Mouse (Mus musculus) CD4-positive, CD25-positive, alpha-beta regulatory T cell, adult 2 months (primary cell): ENCODE data around the gene Zkscan1.
A peak's percentile ranks its signal among the peaks of the same experiment; 100 is the strongest.
"Not testable (repeated sequence)": the region's sequence is repeated elsewhere in the genome, so short reads cannot be mapped to it uniquely, and the experiment has no call there.

ENCODE experiments used
- DNase-seq: peaks from one replicate; pipeline ENCODE4 v3.0.0-alpha.2; 2012; ENCODE audit warnings: low read depth, low spot score

Zkscan1 gene

GRCm38 (mm10) chr5:138084996-138085395, at the start of gene Zkscan1:
TSS of gene Zkscan1 (plus strand) at chr5:138085084.
- DNase-seq: peak; percentile 92

- not testable (repeated sequence) for DNase-seq
These were observed 32.0 kb upstream of the Zkscan1 start, which contains the start of gene Smok3c for GRCm38 (mm10) chr5:138052894-138053293. TSS of gene Smok3c (plus strand) at chr5:138053194.

GRCm38 (mm10) chr5:138073803-138074202, 11.1 kb upstream of the Zkscan1 start:
- DNase-seq: no peak

- no peak for DNase-seq
These were observed 9.2 kb upstream of the Zkscan1 start for GRCm38 (mm10) chr5:138075684-138076083.

GRCm38 (mm10) chr5:138076148-138076547, 8.7 kb upstream of the Zkscan1 start:
- no peak for DNase-seq

GRCm38 (mm10) chr5:138080456-138080855, 4.4 kb upstream of the Zkscan1 start:
- DNase-seq: no peak

- DNase-seq: no peak
These were observed 3.4 kb upstream of the Zkscan1 start for GRCm38 (mm10) chr5:138081446-138081845.

- no peak for DNase-seq
These were observed 1.5 kb upstream of the Zkscan1 start for GRCm38 (mm10) chr5:138083318-138083900.

GRCm38 (mm10) chr5:138083936-138084335, 948 bp upstream of the Zkscan1 start:
- DNase-seq: no peak

- DNase-seq: no peak
These were observed 377 bp upstream of the Zkscan1 start for GRCm38 (mm10) chr5:138084507-138084906.

- DNase-seq: peak; percentile 69
These were observed 582 bp downstream of the Zkscan1 start for GRCm38 (mm10) chr5:138085421-138085911.

- no peak for DNase-seq
These were observed 2.0 kb downstream of the Zkscan1 start for GRCm38 (mm10) chr5:138086842-138087241.

- DNase-seq: no peak
These were observed 3.5 kb downstream of the Zkscan1 start for GRCm38 (mm10) chr5:138088366-138088765.

GRCm38 (mm10) chr5:138089108-138089551, 4.2 kb downstream of the Zkscan1 start:
- DNase-seq: no peak

GRCm38 (mm10) chr5:138090271-138090670, 5.4 kb downstream of the Zkscan1 start:
- DNase-seq: peak; percentile 43

- DNase-seq: no peak
These were observed 5.9 kb downstream of the Zkscan1 start for GRCm38 (mm10) chr5:138090737-138091136.

GRCm38 (mm10) chr5:138092771-138093170, 7.9 kb downstream of the Zkscan1 start:
- DNase-seq: no peak

- no peak for DNase-seq
These were observed 9.6 kb downstream of the Zkscan1 start for GRCm38 (mm10) chr5:138094474-138094873.

- DNase-seq: no peak
These were observed 20.1 kb downstream of the Zkscan1 start for GRCm38 (mm10) chr5:138104976-138105375.

GRCm38 (mm10) chr5:138107130-138107529, 22.2 kb downstream of the Zkscan1 start:
- DNase-seq: no peak

GRCm38 (mm10) chr5:138109847-138110396, 25.0 kb downstream of the Zkscan1 start:
- DNase-seq: not testable (repeated sequence)

- peak; percentile 95 for DNase-seq
These were observed 31.6 kb downstream of the Zkscan1 start, which contains the start of gene Zscan21 for GRCm38 (mm10) chr5:138116255-138117198. TSS of gene Zscan21 (plus strand) at chr5:138116903.
